Mouse (Mus musculus) urinary bladder, postnatal 14 days (tissue): ENCODE measurements around the gene Jag2.

Experiments
- DNase-seq: peaks from one replicate; pipeline ENCODE4 v3.0.0; 2021; ENCODE audit warnings: low spot score

Gene Jag2

DNA sequence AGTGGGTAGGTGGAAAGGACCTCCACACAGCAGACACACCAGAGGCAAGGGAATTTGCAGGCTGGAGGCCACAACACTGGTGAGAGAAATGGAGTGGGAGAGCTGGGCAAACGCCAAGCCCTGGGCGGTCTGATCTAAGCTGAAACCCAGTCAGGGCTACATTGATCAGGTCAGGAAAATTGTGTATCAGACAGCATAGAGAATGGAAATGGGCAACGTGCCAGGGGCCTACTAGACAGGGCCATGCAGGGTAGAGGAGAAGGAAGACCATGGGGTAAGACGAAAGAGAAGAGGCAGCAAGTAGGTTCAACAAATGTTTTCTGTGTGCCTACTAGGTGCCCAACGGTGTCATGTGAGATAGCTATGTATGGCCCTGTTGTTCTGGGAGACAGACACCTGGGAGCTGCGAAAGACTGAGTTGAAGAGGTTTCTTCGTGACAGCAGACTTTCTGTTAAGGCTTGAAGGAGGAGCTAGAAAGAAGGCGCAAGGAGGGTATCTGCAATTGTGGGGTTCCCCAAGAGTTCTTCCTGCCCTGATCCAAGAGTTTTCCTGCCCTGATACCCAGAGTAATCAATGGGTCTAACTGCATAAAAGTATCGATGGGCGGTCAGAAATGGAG lies 11.7 kb upstream of the Jag2 start:
- peak; percentile 53 for DNase-seq

DNA sequence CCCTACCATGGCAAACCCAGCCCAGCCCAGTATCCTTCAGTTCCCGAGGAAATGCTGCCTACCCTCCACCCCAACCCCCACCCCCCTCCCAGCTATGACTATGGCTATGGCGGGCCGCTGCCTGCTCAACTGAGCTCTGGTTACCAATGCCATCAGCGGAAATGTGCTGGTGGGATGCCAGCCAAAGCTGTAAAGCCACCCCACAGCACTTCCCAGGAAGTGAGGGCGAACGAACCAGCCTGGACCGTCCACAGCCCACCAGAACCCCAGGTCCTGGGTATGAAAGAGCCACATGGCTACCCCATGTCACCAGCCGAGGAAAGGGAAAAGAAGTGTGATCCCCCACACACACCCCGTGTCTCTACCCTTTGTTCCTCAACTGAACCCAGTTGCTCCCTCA lies 11.1 kb upstream of the Jag2 start:
- no peak for DNase-seq

DNA sequence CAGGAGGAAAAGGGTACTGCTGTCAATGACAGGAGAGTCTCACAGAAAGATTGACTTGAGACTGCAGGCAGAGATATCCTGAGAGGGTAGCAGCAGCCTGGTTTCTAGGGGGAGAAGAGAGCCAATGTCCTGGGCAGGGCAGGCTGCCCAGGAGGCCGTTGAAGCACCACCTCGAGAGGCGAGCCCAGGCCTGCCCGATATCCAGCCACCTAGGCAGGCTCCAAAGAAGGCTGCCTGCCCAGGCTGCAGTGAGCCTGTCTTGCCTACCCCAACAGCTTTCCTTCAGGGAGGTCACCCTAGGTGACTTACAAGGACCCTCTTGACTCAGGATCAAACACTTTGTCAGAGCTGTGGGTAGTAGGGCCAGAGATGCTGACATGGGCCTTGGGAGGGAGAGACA lies 10.7 kb upstream of the Jag2 start:
- DNase-seq, result peak; percentile 53

DNA sequence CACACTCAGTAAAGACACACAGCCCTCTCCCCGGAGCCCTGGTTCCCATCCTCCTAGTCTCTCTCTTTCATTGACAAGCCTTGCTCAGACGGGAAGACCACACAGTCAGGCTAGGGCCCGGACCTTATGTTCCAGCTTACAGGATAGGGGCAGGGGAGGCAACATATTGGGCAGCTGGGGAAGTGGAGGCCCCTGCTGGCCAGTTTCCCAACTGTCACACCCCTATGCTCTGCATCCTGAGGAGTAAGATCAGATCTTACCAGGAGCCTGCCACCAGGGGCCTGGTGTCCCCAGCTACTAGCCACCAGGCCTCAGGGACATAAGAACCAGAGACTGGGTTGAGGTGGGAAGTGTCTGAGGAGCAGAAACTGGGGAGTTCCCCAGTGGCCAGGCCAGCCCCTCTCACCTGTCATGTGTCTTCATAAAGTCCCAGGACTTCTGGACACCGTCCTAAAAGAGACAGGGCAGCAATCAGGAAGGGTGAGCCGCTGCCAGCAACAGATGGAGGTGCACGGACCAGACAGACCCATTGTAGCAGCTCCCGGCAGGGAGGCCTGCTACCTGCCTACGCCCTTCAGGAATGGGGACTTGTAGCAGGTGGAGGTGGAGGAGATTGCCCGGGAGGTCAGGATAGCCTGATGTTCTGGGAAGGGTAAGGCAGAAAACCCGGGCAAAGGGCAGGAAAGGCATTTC lies 9.4 kb upstream of the Jag2 start:
- no peak for DNase-seq

GRCm38 (mm10) chr12:112938366-112938765 lies 8.8 kb upstream of the Jag2 start:
- no peak for DNase-seq

DNA sequence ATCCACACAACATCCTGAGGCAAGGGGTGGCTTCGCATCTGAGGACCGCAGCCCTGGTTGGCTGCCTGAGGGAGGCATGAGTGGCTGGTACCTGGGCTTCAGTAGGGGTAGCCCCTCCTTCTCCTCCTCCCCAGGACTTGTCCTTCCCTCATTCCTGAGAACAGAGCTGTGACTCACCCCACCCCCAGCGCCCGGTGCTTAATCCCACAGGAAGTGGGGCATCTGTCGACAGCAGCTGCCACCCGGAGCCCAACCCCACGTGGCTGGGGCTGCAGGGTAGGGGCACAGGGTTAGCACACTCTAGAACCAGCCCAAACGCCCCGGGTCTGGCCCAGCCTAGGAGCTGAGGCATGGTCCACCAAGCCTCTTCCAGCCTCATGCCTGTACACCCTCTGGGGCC lies 8.3 kb upstream of the Jag2 start:
- DNase-seq, result peak; percentile 53

DNA sequence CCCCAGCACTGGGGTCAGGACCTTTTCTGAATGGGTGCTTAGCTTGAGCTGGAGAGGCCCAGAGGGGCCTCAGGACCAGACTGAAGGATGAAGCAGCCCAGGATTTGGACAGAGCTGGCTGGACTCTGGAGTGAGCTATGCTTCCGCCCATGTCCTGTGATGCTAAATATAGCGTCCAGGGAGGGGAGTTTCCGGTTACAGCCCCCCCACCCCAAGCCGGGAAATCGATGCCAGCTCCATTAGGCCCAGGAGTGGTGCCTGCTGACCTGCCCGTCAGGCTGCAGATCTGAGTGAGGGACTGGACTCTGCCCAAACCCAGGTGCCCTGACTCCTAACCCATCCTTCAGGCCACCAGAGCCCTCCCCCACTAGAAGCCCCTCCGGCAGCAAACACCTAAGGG lies 3.1 kb upstream of the Jag2 start:
- DNase-seq, result no peak

- DNase-seq, result peak; percentile 80
These were observed 955 bp downstream of the Jag2 start for GRCm38 (mm10) chr12:112928401-112929241.

GRCm38 (mm10) chr12:112927265-112927664 lies 2.3 kb downstream of the Jag2 start:
- peak; percentile 85 for DNase-seq

- no peak for DNase-seq
These were observed 3.6 kb downstream of the Jag2 start for GRCm38 (mm10) chr12:112925950-112926349.

GRCm38 (mm10) chr12:112922541-112922940 lies 7.0 kb downstream of the Jag2 start:
- DNase-seq, result no peak

GRCm38 (mm10) chr12:112921518-112921917 lies 8.1 kb downstream of the Jag2 start:
- no peak for DNase-seq

DNA sequence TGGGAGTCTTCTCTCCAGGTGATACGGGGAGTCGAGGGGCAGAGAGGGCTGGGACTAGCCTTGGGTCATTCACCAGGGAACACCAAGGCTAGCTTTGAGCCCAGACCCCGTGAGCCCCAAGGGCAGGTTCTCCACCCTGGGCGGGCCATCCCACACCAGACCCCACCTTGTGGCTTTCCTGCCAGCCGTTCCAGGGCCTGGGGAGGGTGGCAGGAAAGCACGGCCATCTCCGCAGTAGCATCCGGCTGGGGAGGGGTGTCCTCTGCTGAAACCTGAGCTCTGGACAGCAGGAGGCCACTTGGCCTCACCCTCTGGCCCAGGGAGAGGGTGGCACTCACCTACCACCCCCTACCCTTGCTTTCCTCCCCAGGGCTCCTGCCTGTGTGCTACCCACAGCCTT lies 11.7 kb downstream of the Jag2 start:
- no peak for DNase-seq

- no peak for DNase-seq
These were observed 12.1 kb downstream of the Jag2 start for GRCm38 (mm10) chr12:112917486-112917885.

DNA sequence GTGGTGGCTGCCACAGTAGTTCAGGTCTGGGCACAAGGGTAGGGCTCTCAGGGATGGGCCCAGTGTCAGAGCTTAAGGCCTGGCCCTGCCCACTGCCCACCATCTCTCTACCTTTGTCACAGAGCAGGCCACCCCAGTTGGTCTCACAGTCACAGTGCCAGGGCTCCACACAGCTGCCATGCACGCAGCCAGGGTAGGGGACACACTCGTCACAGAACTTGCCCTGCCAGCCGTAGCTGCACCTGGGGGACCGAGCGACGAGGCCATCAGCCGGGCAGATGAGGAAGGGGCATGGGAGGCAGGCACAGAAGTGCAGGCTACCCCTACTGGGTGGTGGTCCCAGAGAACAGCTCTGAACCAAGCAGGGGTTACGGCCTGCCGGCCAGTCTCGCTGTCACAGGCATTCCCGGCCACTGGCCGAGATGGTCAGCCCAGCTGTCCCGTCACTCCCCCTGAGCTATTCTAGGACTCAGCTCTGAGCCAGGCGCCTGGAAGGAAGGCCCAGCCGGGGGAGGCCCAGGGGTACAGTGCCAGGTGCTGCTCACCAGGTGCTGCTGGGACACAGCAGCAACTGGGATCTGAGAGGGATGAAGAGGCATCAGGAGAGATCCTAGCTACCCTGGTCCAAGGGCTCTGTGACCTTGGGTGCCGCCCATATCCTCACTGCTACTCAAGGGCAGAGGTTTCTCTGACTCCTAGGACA lies 12.7 kb downstream of the Jag2 start:
- DNase-seq, result no peak

DNA sequence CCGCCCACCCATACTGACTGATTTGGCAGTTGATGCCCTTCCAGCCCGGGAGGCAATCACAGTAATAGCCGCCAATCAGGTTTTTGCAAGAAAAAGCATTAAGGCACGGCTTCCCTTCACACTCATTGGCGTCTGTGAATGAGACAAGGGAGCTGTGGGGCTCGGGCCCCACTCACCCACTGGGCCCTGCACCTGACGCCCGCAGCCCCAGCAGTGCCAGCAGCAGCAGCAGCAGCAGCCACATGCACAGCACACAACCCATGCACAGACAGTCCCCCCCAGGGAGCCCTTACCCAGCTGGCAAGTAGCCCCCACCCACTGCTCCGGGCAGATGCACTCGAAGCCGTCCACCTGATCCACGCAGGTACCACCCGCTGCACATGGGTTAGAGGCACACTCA lies 14.0 kb downstream of the Jag2 start:
- DNase-seq, result no peak

- no peak for DNase-seq
These were observed 15.0 kb downstream of the Jag2 start for GRCm38 (mm10) chr12:112914527-112914926.

- no peak for DNase-seq
These were observed 16.4 kb downstream of the Jag2 start for GRCm38 (mm10) chr12:112912951-112913745.

DNA sequence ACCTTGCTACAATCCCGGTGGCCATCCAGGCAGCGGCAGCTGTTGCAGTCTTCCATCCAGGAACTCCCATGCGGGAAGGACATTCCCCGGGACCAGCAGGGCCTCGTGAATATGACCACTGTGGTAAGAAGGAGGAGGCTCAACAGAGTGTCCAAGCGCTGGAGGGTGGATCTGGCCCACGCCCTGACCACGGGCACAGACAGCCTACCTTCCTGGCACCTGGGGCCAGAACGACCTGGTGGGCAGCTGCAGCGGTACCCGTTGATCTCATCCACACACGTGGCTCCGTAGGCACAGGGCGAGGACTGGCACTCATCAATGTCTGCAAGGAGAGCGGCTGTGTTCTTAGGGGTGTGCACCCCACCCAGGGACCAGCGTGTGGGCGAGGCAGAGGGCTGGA lies 17.9 kb downstream of the Jag2 start:
- no peak for DNase-seq

- DNase-seq, result no peak
These were observed 20.6 kb downstream of the Jag2 start for GRCm38 (mm10) chr12:112908991-112909390.

GRCm38 (mm10) chr12:112905001-112905400 lies 24.6 kb downstream of the Jag2 start:
- no peak for DNase-seq

DNA sequence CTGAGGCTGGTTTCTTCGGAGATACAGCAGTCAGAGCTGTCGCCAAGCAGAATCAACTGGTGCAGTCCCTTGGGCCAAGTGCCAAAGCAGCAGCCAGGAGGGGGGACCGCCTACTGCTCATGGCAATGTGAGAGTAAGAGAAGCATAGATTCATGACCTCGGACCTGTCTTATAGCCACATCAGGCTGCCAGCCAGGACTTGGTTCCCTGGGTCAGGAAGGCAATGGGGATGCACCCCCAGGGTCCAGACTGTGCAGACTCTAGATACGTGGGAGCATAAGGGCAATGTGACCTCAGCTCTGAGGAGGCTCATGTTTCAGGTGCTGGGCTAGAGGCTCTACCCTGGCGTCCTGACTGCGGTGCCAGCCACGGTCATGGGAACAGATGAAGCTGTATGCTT lies 25.6 kb downstream of the Jag2 start:
- no peak for DNase-seq
